Mouse (Mus musculus) kidney, postnatal 0 days (tissue): ENCODE results near the gene Tpcn1. TPM values are rescaled to one million over a fixed set of nuclear protein-coding genes. Genes with fewer than 3 reads are reported as not detected.

Experiments
- ATAC-seq: fragments of 200-750 bp; cut with Nextera tagmentation; replicated peaks from 2 replicates; pipeline ENCODE4 v1.8.0; 2017; ENCODE audit warnings: low read depth, moderate number of reproducible peaks, moderate TSS enrichment, moderate library complexity; ENCODE audit not compliant: low FRiP score
- DNase-seq: peaks from one replicate; pipeline ENCODE4 v3.0.0-alpha.2; 2016; ENCODE audit warnings: low spot score
- H3K27ac ChIP-seq: fragments of 300-500 bp; sonication (generic); 2 replicates; pipeline ENCODE4 v1.5.1; 2014; ENCODE audit warnings: mild to moderate bottlenecking
- H3K27me3 ChIP-seq: fragments of 300-500 bp; sonication (generic); 2 replicates; pipeline ENCODE4 v1.6.1; 2014; ENCODE audit warnings: low read length, mixed read lengths; ENCODE audit not compliant: insufficient read depth
- H3K36me3 ChIP-seq: fragments of 300-500 bp; sonication (generic); 2 replicates; pipeline ENCODE4 v1.6.1; 2014; ENCODE audit warnings: low read length, mixed read lengths; ENCODE audit not compliant: insufficient read depth
- H3K4me1 ChIP-seq: fragments of 300-500 bp; sonication (generic); replicated peaks from 2 replicates; pipeline ENCODE4 v1.6.1; 2014; ENCODE audit warnings: antibody characterized with exemption, low read length, mixed read lengths; ENCODE audit not compliant: insufficient read depth
- H3K4me2 ChIP-seq: fragments of 300-500 bp; sonication (generic); 2 replicates; pipeline ENCODE4 v1.6.1; 2014; ENCODE audit warnings: mild to moderate bottlenecking, low read length, moderate library complexity, mixed read lengths
- H3K4me3 ChIP-seq: fragments of 300-500 bp; sonication (generic); replicated peaks from 2 replicates; pipeline ENCODE4 v1.5.1; 2014; ENCODE audit warnings: low read depth, low read length
- H3K9ac ChIP-seq: fragments of 300-500 bp; sonication (generic); 2 replicates; pipeline ENCODE4 v1.6.1; 2014; ENCODE audit warnings: low read depth, low read length
- H3K9me3 ChIP-seq: fragments of 300-500 bp; sonication (generic); replicated peaks from 2 replicates; pipeline ENCODE4 v1.6.1; 2016; ENCODE audit warnings: low read length, inconsistent platforms, mixed read lengths
- CTCF ChIP-seq: IDR thresholded peaks from 2 replicates; pipeline ENCODE4 v1.5.1; 2016; ENCODE audit warnings: antibody characterized with exemption, low read depth, mild to moderate bottlenecking, moderate library complexity
- WGBS: fragments of 180-500 bp; shearing (Covaris S2); extraction: QIAGEN DNeasy Blood & Tissue Kit; methylation state at CpG from one replicate; pipeline ENCODE4 v1.1.7; 2014; 5-methylcytosine and 5-hydroxymethylcytosine counted together
- polyA plus RNA-seq: library from polyadenylated mRNA; unstranded; fragments of >200 nt; fragmentation: Nextera tagmentation; extraction: Ambion mirVana; gene quantifications from 2 replicates; pipeline ENCODE4 v1.2.1, GENCODE M21; 2015

Gene Tpcn1
- polyA plus RNA-seq, 1 experiment from 2014 or later: 35.4 TPM

DNA sequence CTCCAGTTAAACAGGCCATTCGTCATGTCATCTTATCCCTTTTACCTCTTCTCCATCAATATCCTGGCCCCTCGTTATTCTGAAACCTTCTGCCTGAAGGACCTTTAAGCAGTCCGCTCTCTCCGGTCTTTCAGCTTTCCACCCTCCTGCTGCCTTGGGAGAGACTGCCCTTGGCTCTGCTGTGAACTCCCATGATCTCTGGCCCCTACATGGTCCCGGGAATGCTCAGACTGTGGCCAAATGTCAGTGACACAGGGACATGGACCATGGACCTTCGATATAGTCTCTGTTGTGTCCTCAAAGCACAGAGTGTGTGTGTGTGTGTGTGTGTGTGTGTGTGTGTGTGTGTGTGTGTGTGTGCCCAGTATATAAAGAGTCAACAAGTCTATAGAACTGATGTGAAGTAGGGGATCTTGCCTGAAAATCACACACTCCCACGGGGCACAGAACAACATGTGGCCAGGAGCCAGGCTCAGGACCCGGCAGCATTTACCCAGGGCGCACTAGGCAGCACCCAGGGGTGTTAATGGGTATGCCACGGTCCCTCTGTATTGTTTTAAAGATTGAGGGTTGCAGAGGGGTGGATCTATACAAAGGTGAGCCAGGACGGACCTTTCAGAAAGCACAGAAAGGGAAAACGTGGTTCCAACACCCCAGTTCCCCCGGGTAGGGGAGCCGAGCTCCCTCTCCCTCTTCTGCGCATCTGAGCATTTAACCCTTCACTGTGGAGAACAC is 23.1 kb downstream of the Tpcn1 start:
- no peak for ATAC-seq
- Histone ChIP-seq H3K9me3 (no peaks in the 10 kb centered on the region), H3K4me3 (no peak overlapping the region), H3K4me2 (no peak overlapping the region), H3K27me3 (no peaks in the 10 kb centered on the region), H3K4me1 (peaks cover 66% of the 10 kb centered on the region), H3K9ac (0 out of 2 replicates have a peak overlapping the region, but pooled peaks have one; percentile 2), H3K27ac (peak overlapping the region; percentile 57), H3K36me3 (0 out of 2 replicates have a peak, but pooled peaks cover 2% of the 10 kb centered on the region)
- WGBS: 46% methylated on average over 15 of the region's 15 CpGs
- peak; percentile 53 for DNase-seq
- TF ChIP-seq CTCF: no peak

DNA sequence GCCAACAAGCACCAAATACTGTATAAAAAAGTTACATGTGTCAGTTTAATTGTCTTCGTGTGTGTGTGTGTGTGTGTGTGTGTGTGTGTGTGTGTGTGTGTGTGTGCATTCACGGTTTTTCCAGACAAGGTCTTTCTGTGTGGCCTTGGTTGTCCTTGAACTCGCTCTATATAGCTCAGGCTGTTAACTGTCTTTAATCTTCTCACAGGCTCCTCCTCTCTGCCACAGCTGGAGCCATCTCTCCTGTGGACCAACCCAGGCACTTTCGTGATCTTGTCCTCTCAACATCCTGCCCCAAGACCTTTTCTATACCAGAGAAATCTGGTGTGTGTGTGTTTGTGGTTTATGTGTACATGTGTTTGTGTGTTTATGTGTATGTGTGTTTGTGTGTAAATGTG is 24.6 kb downstream of the Tpcn1 start:
- H3K4me1 ChIP-seq: peaks cover 71% of the 10 kb centered on the region
- 29% methylated on average over 4 of the region's 4 CpGs for WGBS
- H3K4me3 ChIP-seq: no peak overlapping the region
- ATAC-seq (no peak), DNase-seq (no peak)
- no peak overlapping the region for H3K9ac ChIP-seq
- H3K27me3 ChIP-seq: no peaks in the 10 kb centered on the region
- peak overlapping the region; percentile 84 for H3K27ac ChIP-seq
- no peak overlapping the region for H3K4me2 ChIP-seq
- no peak for TF ChIP-seq CTCF
- H3K36me3 ChIP-seq: 0 out of 2 replicates have a peak, but pooled peaks cover under 1% of the 10 kb centered on the region
- H3K9me3 ChIP-seq: no peaks in the 10 kb centered on the region

DNA sequence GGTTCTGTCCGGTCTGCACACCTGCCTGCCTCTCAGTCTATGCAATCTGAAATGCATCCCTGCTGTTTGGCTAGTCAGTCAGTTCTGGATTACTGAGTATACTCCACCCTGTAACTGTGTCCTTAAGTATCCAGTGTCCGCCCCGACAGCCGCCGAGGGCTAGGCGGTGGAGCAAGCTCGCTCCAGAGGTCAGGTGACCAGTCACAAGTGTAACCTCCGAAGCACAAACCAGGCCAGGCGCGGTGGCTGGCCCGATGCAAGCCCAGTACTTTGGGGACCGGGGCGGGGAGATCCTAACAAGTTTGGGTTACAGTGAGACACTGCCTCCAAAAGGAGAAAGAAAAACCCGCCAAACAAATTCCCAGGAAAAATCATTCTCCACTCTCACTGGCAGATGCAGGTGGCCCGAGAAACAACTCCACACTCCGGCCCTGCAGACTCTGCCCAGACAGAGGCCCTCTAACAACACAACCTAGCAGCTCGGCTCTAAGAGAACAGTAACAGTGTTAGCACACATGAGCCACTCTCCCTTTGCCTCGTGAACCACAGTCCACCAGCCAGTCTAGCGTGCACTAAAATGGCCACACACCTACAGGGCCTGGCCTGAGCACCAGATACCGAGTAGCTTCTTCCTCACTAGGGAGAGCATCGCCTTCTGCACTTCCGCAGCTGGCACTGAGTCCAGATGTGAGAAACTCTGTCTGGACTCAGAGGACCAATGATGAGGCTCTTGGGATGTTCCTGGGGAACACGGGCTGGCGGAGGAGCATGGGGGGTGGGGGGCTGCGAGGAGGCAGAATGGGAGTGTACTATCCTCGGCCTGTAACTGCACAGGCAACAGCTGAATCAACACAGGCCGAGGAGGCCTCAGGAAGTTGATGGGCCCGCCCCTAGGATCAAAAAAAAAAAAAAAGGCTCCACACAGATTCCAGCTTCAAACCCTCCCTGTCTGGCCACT is 25.2 kb downstream of the Tpcn1 start:
- ATAC-seq (peak; percentile 53; the same call in 1 of the 2 replicates), DNase-seq (peak; percentile 93)
- TF ChIP-seq CTCF: no peak
- Histone ChIP-seq H3K27ac (peak overlapping the region; percentile 84), H3K4me2 (peak overlapping the region; percentile 21; the same call in 1 of the 2 replicates), H3K36me3 (no peaks in the 10 kb centered on the region), H3K9ac (peak overlapping the region; percentile 8; the same call in 1 of the 2 replicates), H3K9me3 (no peaks in the 10 kb centered on the region), H3K4me1 (peaks cover 69% of the 10 kb centered on the region), H3K4me3 (no peak overlapping the region), H3K27me3 (no peaks in the 10 kb centered on the region)
- 17% methylated on average over 28 of the region's 28 CpGs for WGBS

DNA sequence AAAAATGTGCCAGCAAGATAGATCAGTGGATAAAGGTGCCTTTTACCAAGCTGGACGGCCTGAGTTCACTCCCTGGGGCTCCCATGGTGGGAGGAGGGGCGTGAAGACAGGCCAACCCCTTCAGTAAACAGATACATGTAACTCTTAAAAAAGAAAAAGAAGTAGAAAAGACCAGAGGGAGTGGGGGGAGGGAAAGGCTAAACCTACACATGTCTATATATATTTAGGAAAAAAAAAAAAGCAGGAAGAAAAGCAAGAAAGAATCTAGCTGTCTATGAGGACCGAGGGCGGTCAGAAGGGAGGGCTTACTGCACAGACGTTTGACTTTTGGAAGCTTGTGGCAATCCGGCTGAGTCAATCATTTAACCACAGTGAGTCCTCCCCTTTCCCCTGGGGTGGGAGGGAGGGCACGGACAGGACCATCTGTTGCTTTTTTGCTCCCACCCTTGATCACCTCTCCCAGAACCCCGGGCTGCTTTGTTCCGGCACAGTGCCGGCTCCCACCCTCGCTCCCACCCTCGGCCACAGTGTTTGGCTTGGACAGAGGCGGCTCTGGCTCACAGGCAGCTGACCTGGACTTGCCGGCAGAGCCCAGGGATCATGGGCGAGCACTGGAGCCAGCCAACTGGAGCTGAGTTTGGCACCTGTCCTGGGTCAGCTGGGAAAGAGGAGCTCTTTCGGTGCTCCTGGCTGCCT is 27.7 kb downstream of the Tpcn1 start:
- Histone ChIP-seq H3K36me3 (peaks cover 8% of the 10 kb centered on the region), H3K4me1 (peaks cover 46% of the 10 kb centered on the region), H3K9me3 (no peaks in the 10 kb centered on the region), H3K9ac (no peak overlapping the region), H3K4me3 (no peak overlapping the region), H3K4me2 (peak overlapping the region; percentile 45), H3K27ac (peak overlapping the region; percentile 86), H3K27me3 (no peaks in the 10 kb centered on the region)
- DNase-seq (peak; percentile 90), ATAC-seq (peak; percentile 85)
- no peak for TF ChIP-seq CTCF
- WGBS: 14% methylated on average over 16 of the region's 16 CpGs

DNA sequence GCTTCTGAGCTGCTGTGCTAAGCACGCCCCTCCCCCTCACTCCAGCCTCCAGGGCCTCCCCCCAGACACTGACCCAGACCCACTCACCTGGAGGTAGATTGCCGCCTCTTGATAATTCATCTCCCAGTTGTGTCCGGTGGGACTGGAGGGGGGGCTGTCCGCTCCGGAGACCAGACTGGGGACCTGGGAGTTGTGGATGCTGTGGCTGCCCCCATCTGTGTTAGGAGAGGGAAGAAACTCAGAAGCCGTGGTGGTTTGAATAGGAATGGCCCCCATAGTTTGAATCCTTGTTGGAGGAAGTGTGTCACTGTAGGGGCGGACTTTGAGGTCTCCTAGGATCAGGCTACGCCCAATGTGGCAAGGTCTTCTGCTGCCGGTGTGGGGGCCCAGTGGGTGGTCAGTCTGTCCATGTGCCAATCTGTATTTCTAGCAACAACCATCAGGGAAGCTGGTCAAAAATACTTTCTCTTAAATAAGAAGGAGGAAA is 28.3 kb downstream of the Tpcn1 start:
- Histone ChIP-seq H3K9me3 (no peaks in the 10 kb centered on the region), H3K9ac (peak overlapping the region; percentile 40; the same call in 1 of the 2 replicates), H3K4me2 (peak overlapping the region; percentile 45), H3K4me3 (no peak overlapping the region), H3K36me3 (peaks cover 11% of the 10 kb centered on the region), H3K27me3 (no peaks in the 10 kb centered on the region), H3K27ac (peak overlapping the region; percentile 86), H3K4me1 (peaks cover 40% of the 10 kb centered on the region)
- no peak for TF ChIP-seq CTCF
- WGBS: 23% methylated on average over 9 of the region's 9 CpGs
- DNase-seq (no peak), ATAC-seq (no peak)
